Mouse (Mus musculus): ENCODE measurements around the gene Fndc3b. TPM values are rescaled to one million over a fixed set of nuclear protein-coding genes. Genes with fewer than 3 reads are reported as not detected.

The Fndc3b gene
- polyA plus RNA-seq, 1 experiment from 2014 or later: 13.2 TPM

DNA sequence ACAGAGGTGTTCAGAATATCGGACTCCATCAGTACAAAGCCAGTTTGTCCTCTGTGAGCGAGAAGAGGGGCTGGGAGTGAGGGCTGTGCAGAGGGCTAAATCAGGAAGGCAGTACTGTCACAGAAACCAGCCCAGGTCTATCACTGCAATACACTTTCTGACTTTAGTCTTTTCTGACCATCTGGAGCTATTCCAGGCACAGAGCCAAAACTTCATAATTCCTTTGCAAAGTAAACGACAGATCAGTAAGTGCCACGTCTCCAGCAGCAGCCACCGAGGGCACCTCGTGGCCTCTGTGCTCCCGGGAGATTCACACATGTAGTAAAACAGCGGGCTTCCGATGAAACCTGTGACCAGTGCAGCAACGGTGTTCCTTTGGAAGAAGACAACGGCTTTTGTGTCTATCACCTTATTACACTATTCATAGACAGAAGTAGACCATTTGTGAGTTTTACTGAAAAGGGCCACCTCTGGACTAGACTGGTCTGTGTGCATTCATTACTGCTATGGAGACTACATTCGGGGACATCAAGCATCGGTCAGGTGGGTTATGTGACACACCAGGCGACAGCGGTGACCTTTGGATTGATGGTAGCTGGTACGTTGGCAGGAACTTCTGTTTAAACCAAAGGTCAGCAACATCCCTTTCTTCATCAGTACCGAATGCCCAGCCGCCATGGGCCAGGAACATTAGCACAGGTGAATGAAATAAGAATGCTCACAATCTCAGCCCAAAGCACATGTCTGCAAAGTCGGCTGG lies 24.2 kb downstream of the Fndc3b start:
- H3K27me3 ChIP-seq (ENCODE audit: control insufficient read depth, insufficient read depth, low read depth, low read length): no peaks in the 10 kb centered on the region
- no peak overlapping the region for H3K4me3 ChIP-seq (ENCODE audit: low read depth, low read length)
- 68% methylated on average over 19 of the region's 19 CpGs for WGBS (ENCODE audit: insufficient replicate concordance)
- peaks cover 37% of the 10 kb centered on the region for H3K4me1 ChIP-seq (ENCODE audit: control insufficient read depth, low read depth, low read length)
- H3K4me2 ChIP-seq (ENCODE audit: low read depth, low read length): no peak overlapping the region
- H3K9me3 ChIP-seq (replicated peaks; ENCODE audit: control insufficient read depth, low read length): no peaks in the 10 kb centered on the region
- H3K27ac ChIP-seq (ENCODE audit: low read length): peak overlapping the region; percentile 49; the same call in 1 of the 2 replicates
- H3K36me3 ChIP-seq (ENCODE audit: control insufficient read depth, insufficient read depth): no peaks in the 10 kb centered on the region
- ATAC-seq (ENCODE audit: low read depth): no peak
- no peak overlapping the region for H3K9ac ChIP-seq (ENCODE audit: low read depth, low read length)

DNA sequence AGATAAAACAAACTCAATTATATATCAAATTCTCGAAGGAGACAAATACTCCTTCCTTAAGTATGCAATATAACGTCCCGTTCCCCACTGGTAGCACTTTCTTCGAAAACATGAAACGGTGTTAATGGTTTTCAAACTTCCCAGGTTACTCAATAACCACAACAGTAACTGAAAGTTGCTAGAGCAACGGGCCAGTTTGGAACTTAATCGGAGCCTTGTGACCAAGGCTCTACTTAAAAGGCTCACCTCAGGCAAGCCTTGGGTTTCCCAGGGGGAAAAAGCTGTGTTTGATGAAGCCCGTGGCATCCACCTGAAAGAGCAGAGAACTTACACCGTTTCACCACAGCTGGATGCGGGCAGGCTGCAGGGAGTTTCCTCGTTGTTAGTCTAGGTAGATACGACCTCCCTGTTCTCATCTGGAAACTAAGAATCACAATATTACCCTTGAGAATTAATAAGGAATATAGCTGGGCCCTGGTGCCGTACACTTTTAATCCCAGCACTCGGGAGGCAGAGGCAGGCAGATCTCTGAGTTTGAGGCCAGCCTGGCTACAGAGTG lies 25.4 kb downstream of the Fndc3b start:
- WGBS (ENCODE audit: insufficient replicate concordance): 62% methylated on average over 14 of the region's 14 CpGs
- H3K4me1 ChIP-seq (ENCODE audit: control insufficient read depth, low read depth, low read length): peaks cover 31% of the 10 kb centered on the region
- ATAC-seq (ENCODE audit: low read depth): no peak
- no peak overlapping the region for H3K4me2 ChIP-seq (ENCODE audit: low read depth, low read length)
- no peaks in the 10 kb centered on the region for H3K27me3 ChIP-seq (ENCODE audit: control insufficient read depth, insufficient read depth, low read depth, low read length)
- H3K9ac ChIP-seq (ENCODE audit: low read depth, low read length): no peak overlapping the region
- H3K9me3 ChIP-seq (replicated peaks; ENCODE audit: control insufficient read depth, low read length): no peaks in the 10 kb centered on the region
- H3K27ac ChIP-seq (ENCODE audit: low read length): no peak overlapping the region
- H3K4me3 ChIP-seq (ENCODE audit: low read depth, low read length): no peak overlapping the region
- no peaks in the 10 kb centered on the region for H3K36me3 ChIP-seq (ENCODE audit: control insufficient read depth, insufficient read depth)

DNA sequence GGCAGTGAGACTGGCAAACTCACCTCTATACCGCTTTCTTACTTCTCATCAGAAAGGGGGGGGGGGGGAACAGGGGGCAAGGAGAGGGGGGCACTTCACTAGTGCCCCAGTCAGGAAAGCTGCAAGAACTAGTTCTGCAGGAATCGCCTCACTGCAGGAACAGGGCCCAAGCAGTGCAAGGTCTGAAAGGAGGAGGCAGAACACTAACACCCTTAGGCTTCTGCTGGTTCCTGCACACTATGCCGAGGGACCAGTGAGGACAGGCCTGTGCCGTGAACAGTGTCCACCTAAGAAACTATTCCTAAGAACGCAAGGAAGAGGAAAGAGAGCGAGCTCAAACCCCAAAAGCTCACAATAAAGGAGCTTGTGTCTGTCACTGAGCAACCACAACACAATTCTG lies 26.0 kb downstream of the Fndc3b start:
- 70% methylated on average over 6 of the region's 6 CpGs for WGBS (ENCODE audit: insufficient replicate concordance)
- no peaks in the 10 kb centered on the region for H3K9me3 ChIP-seq (replicated peaks; ENCODE audit: control insufficient read depth, low read length)

DNA sequence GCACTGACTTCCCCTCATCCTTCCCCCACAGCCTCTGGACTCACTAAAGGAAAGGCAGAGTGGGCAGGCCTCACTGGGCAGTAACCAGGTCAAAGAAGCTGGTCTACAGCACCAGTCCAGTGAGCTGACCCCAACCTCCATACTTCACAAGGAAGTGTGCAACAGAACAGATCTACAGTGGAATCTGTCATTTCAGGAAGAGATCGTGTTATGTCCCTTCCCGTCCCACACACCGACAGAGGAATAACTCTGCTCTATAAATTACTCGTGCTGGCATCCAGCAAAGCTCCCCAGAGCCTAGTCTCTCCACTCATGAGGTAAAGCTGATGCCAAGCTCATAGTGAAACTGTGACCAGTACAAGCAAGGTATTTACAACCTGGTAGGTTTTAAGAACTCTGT lies 27.7 kb downstream of the Fndc3b start:
- H3K36me3 ChIP-seq (ENCODE audit: control insufficient read depth, insufficient read depth): no peaks in the 10 kb centered on the region
- WGBS (ENCODE audit: insufficient replicate concordance): 37% methylated on average over 4 of the region's 4 CpGs
- no peak overlapping the region for H3K27ac ChIP-seq (ENCODE audit: low read length)
- peaks cover 16% of the 10 kb centered on the region for H3K4me1 ChIP-seq (ENCODE audit: control insufficient read depth, low read depth, low read length)
- H3K27me3 ChIP-seq (ENCODE audit: control insufficient read depth, insufficient read depth, low read depth, low read length): no peaks in the 10 kb centered on the region
- H3K4me3 ChIP-seq (ENCODE audit: low read depth, low read length): no peak overlapping the region
- H3K9ac ChIP-seq (ENCODE audit: low read depth, low read length): no peak overlapping the region
- no peak overlapping the region for H3K4me2 ChIP-seq (ENCODE audit: low read depth, low read length)
- ATAC-seq (ENCODE audit: low read depth): no peak
- no peaks in the 10 kb centered on the region for H3K9me3 ChIP-seq (replicated peaks; ENCODE audit: control insufficient read depth, low read length)

More for the DNA sequence above, 26.0 kb downstream of the Fndc3b start:
- no peaks in the 10 kb centered on the region for H3K36me3 ChIP-seq (ENCODE audit: control insufficient read depth, insufficient read depth)
- H3K9ac ChIP-seq (ENCODE audit: low read depth, low read length): no peak overlapping the region
- H3K4me1 ChIP-seq (ENCODE audit: control insufficient read depth, low read depth, low read length): peaks cover 26% of the 10 kb centered on the region
- H3K27ac ChIP-seq (ENCODE audit: low read length): no peak overlapping the region
- H3K4me2 ChIP-seq (ENCODE audit: low read depth, low read length): no peak overlapping the region
- ATAC-seq (ENCODE audit: low read depth): no peak
- no peaks in the 10 kb centered on the region for H3K27me3 ChIP-seq (ENCODE audit: control insufficient read depth, insufficient read depth, low read depth, low read length)
- H3K4me3 ChIP-seq (ENCODE audit: low read depth, low read length): no peak overlapping the region

DNA sequence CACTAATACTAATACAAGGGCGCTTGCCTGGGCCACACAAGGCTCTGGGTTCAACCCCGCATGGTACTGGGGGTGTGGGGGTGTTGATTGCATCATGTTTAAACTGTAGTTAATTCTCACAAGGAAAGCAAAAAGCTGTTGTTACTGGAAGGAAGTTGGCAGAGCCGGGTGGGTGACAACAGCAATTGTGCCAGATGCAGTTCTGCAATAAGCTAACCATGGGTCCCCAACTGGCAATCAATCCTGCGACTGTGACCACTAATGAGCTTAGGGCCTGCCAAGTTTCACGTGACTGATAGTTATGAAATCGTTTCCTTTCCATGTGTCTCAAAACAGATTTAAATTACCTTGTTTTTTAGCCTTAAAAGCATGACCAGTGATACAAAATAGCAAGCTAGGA lies 33.5 kb downstream of the Fndc3b start:
- 30% methylated on average over 6 of the region's 6 CpGs for WGBS (ENCODE audit: insufficient replicate concordance)
- Histone ChIP-seq H3K27me3 (ENCODE audit: control insufficient read depth, insufficient read depth, low read depth, low read length) (no peaks in the 10 kb centered on the region), H3K27ac (ENCODE audit: low read length) (no peak overlapping the region), H3K9ac (ENCODE audit: low read depth, low read length) (no peak overlapping the region), H3K36me3 (ENCODE audit: control insufficient read depth, insufficient read depth) (no peaks in the 10 kb centered on the region), H3K4me2 (ENCODE audit: low read depth, low read length) (no peak overlapping the region), H3K9me3 (replicated peaks; ENCODE audit: control insufficient read depth, low read length) (no peaks in the 10 kb centered on the region), H3K4me1 (ENCODE audit: control insufficient read depth, low read depth, low read length) (no peaks in the 10 kb centered on the region; the same call in 1 of the 2 replicates), H3K4me3 (ENCODE audit: low read depth, low read length) (no peak overlapping the region)
- ATAC-seq (ENCODE audit: low read depth): no peak

DNA sequence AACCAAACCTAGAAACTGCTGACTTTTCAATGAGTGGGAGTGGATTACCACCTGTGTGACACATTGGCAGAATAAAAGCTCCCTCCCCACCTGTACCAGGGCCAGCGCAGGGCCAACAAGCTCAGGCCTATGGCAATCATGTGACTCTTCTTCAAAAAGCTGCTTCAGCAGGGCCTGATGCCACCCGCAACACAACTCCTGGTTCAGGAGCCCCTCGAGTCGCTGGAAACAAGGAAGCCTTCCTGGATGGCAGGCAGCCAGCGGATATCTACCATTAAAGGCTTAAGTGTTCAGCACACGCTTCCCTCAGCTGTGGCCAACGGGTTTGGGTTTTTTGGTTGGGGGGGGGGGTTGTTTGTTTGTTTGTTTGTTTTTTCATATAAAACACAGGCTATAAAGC lies 37.4 kb downstream of the Fndc3b start:
- Histone ChIP-seq H3K4me2 (ENCODE audit: low read depth, low read length) (no peak overlapping the region), H3K27ac (ENCODE audit: low read length) (no peak overlapping the region), H3K36me3 (ENCODE audit: control insufficient read depth, insufficient read depth) (no peaks in the 10 kb centered on the region), H3K4me1 (ENCODE audit: control insufficient read depth, low read depth, low read length) (peaks cover 2% of the 10 kb centered on the region), H3K9me3 (replicated peaks; ENCODE audit: control insufficient read depth, low read length) (no peaks in the 10 kb centered on the region), H3K9ac (ENCODE audit: low read depth, low read length) (no peak overlapping the region), H3K4me3 (ENCODE audit: low read depth, low read length) (no peak overlapping the region), H3K27me3 (ENCODE audit: control insufficient read depth, insufficient read depth, low read depth, low read length) (no peaks in the 10 kb centered on the region)
- ATAC-seq (ENCODE audit: low read depth): no peak
- WGBS (ENCODE audit: insufficient replicate concordance): 61% methylated on average over 7 of the region's 7 CpGs

DNA sequence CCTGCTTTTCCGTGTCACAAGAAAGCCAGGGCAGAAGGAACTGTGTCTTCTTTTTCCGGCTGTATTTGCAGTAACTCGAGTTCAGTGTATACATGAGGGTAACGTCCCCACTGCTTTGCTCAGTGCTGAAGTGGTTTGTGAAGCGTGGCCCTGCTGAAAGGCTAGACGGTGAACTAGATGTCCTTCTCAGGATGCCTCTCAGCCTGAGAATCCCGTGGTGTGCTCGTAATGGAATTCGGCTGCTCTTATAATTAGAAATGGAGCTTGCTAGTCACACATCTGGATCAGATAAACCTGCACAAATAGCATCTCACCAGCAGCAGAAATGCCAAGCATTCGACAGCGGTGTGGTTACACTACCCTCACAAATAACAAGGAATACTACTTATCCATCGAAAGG lies 40.7 kb downstream of the Fndc3b start:
- Histone ChIP-seq H3K4me2 (ENCODE audit: low read depth, low read length) (no peak overlapping the region), H3K27me3 (ENCODE audit: control insufficient read depth, insufficient read depth, low read depth, low read length) (no peaks in the 10 kb centered on the region), H3K4me1 (ENCODE audit: control insufficient read depth, low read depth, low read length) (peaks cover 7% of the 10 kb centered on the region), H3K9ac (ENCODE audit: low read depth, low read length) (no peak overlapping the region), H3K36me3 (ENCODE audit: control insufficient read depth, insufficient read depth) (no peaks in the 10 kb centered on the region), H3K9me3 (replicated peaks; ENCODE audit: control insufficient read depth, low read length) (no peaks in the 10 kb centered on the region), H3K4me3 (ENCODE audit: low read depth, low read length) (no peak overlapping the region), H3K27ac (ENCODE audit: low read length) (no peak overlapping the region)
- no peak for ATAC-seq (ENCODE audit: low read depth)
- WGBS (ENCODE audit: insufficient replicate concordance): 64% methylated on average over 12 of the region's 12 CpGs

DNA sequence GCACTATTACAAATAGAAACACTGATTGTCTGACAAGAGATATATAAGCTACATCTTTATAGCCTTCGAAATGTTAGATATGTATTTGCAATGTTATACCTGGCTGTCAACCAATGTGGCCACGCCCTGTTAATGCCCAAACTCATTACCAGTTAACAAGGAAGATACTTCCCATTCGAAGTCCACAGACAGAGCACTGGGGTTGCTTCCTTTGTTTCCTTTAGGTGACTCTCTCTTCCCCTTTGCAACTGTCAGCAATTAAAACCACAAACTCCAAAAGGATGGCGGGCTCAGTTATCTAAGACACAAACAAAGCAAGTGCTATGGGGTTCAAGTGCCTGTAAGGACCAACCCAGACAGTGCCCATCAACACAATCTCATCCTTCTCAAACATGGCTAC lies 43.8 kb downstream of the Fndc3b start:
- no peak overlapping the region for H3K27ac ChIP-seq (ENCODE audit: low read length)
- H3K4me2 ChIP-seq (ENCODE audit: low read depth, low read length): no peak overlapping the region
- H3K9me3 ChIP-seq (replicated peaks; ENCODE audit: control insufficient read depth, low read length): no peaks in the 10 kb centered on the region
- ATAC-seq (ENCODE audit: low read depth): no peak
- no peak overlapping the region for H3K4me3 ChIP-seq (ENCODE audit: low read depth, low read length)
- peaks cover 11% of the 10 kb centered on the region for H3K4me1 ChIP-seq (ENCODE audit: control insufficient read depth, low read depth, low read length)
- WGBS (ENCODE audit: insufficient replicate concordance): 30% methylated on average over 4 of the region's 4 CpGs
- no peak overlapping the region for H3K9ac ChIP-seq (ENCODE audit: low read depth, low read length)
- H3K36me3 ChIP-seq (ENCODE audit: control insufficient read depth, insufficient read depth): no peaks in the 10 kb centered on the region
- no peaks in the 10 kb centered on the region for H3K27me3 ChIP-seq (ENCODE audit: control insufficient read depth, insufficient read depth, low read depth, low read length)

DNA sequence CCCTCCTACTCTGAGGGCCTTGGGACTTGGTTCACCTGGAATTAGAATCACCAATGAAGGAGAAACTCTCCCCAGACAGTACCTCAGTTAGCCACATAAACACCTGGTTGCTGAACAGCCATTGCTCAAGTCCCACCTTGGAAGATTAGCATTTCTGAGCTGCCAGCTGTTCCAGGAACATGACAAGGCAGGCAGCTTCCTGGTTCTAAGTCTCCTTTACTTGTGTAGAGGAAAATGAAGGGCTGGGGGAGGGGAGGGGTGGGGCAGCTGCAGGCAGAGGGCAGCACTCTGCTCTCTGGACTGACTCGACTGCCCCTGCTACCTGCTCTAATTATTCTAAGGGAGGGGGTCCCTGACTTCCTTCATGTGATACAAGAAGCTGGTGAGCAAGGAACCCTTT lies 45.8 kb downstream of the Fndc3b start:
- Histone ChIP-seq H3K36me3 (ENCODE audit: control insufficient read depth, insufficient read depth) (no peaks in the 10 kb centered on the region), H3K4me3 (ENCODE audit: low read depth, low read length) (no peak overlapping the region), H3K27me3 (ENCODE audit: control insufficient read depth, insufficient read depth, low read depth, low read length) (no peaks in the 10 kb centered on the region), H3K4me1 (ENCODE audit: control insufficient read depth, low read depth, low read length) (peaks cover 8% of the 10 kb centered on the region), H3K9me3 (replicated peaks; ENCODE audit: control insufficient read depth, low read length) (no peaks in the 10 kb centered on the region), H3K27ac (ENCODE audit: low read length) (no peak overlapping the region), H3K9ac (ENCODE audit: low read depth, low read length) (no peak overlapping the region), H3K4me2 (ENCODE audit: low read depth, low read length) (no peak overlapping the region)
- WGBS (ENCODE audit: insufficient replicate concordance): 0% methylated on average over 1 of the region's 1 CpGs
- no peak for ATAC-seq (ENCODE audit: low read depth)

All from liver, embryonic 16.5 days (tissue).